Mouse (Mus musculus) embryonic stem cell, embryonic (primary cell): ENCODE data around the gene AI661453.

Source experiments
- CTCF ChIA-PET, 4 experiments: fragments of 300-600 bp in 2 of 4; fragments of 350-600 bp in 2 of 4; sonication (Branson Sonifier 250); formaldehyde crosslinking; loops; one replicate each; lab custom pipeline; 2022; ENCODE audit warnings: inconsistent platforms in 2 of 4; lab: Charles Lee
- POLR2A ChIA-PET, 4 experiments: fragments of 300-600 bp in 2 of 4; fragments of 350-600 bp in 2 of 4; sonication (Branson Sonifier 250); formaldehyde crosslinking; loops; one replicate each; lab custom pipeline; 2022; ENCODE audit warnings: antibody characterized with exemption in 4 of 4, inconsistent platforms in 1 of 4; lab: Charles Lee

AI661453 gene

GRCm38 (mm10) chr17:47511111-47512020 lies 75.0 kb downstream of the AI661453 start:
- POLR2A ChIA-PET: interaction anchor here (0.5 to 14.7 kb wide), 148 partner anchors 9 to 1627 kb away, joined by 3 to 220 read pairs (median 5); partner anchors contain the start of genes Taf8 (in 4 of the 4), Bysl (in 2 of the 4), Gm20517 (in 2 of the 4) and Med20 (in 2 of the 4)
- CTCF ChIA-PET: interaction anchor here (0.5 to 3.5 kb wide), 100 partner anchors 8 to 739 kb away, joined by 3 to 74 read pairs (median 5); partner anchors contain the start of genes Taf8 (in 4 of the 4), Bysl (in 3 of the 4), Gm20517 (in 3 of the 4) and Med20 (in 3 of the 4)

- ChIA-PET CTCF (interaction anchor here in 3 of 4 experiments (0.5 to 3.5 kb wide), 5 partner anchors 9 to 239 kb away, joined by 3 to 74 read pairs (median 3); no protein-coding TSS in a partner anchor), POLR2A (interaction anchor here in 3 of 4 experiments (0.6 to 14.7 kb wide), 26 partner anchors 8 to 667 kb away, joined by 3 to 220 read pairs (median 8); partner anchors contain the start of gene Taf8 (in 3 of the 3))
These were observed 76.8 kb downstream of the AI661453 start for GRCm38 (mm10) chr17:47512956-47513775.

- CTCF ChIA-PET: interaction anchor here in 1 of 4 experiments (0.5 kb wide), 1 partner anchor 79 kb away, joined by 3 read pairs; no protein-coding TSS in a partner anchor
- POLR2A ChIA-PET: interaction anchor here in 3 of 4 experiments (1.0 to 3.9 kb wide), 7 partner anchors 10 to 81 kb away, joined by 3 to 16 read pairs (median 4); partner anchors contain the start of genes Taf8 (in 2 of the 3) and Ccnd3 (in 1 of the 3)
These were observed 78.9 kb downstream of the AI661453 start for GRCm38 (mm10) chr17:47515180-47515844.

- ChIA-PET CTCF (no interaction called here), POLR2A (interaction anchor here in 3 of 4 experiments (0.9 to 3.9 kb wide), 5 partner anchors 11 to 80 kb away, joined by 3 to 16 read pairs (median 4); partner anchors contain the start of gene Taf8 (in 1 of the 3))
These were observed 79.8 kb downstream of the AI661453 start for GRCm38 (mm10) chr17:47516232-47516631.

- ChIA-PET CTCF (interaction anchor here in 3 of 4 experiments (0.5 to 1.1 kb wide), 4 partner anchors 9 to 82 kb away, joined by 3 to 11 read pairs (median 6); no protein-coding TSS in a partner anchor), POLR2A (interaction anchor here in 3 of 4 experiments (0.7 to 6.8 kb wide), 10 partner anchors 9 to 80 kb away, joined by 3 to 58 read pairs (median 5); partner anchors contain the start of gene Taf8 (in 2 of the 3))
These were observed 81.8 kb downstream of the AI661453 start for GRCm38 (mm10) chr17:47518205-47518604.
